Mouse (Mus musculus) kidney, postnatal 0 days (tissue): Measurements from ENCODE around the gene Acaa1b. TPM values are rescaled to one million over a fixed set of nuclear protein-coding genes. Genes with fewer than 3 reads are reported as not detected.

Experiments used
- ATAC-seq: fragments of 200-750 bp; cut with Nextera tagmentation; replicated peaks from 2 replicates; pipeline ENCODE4 v1.8.0; 2017; ENCODE audit warnings: low read depth, moderate number of reproducible peaks, moderate TSS enrichment, moderate library complexity; ENCODE audit not compliant: low FRiP score
- DNase-seq: peaks from one replicate; pipeline ENCODE4 v3.0.0-alpha.2; 2016; ENCODE audit warnings: low spot score
- H3K27ac ChIP-seq: fragments of 300-500 bp; sonication (generic); 2 replicates; pipeline ENCODE4 v1.5.1; 2014; ENCODE audit warnings: mild to moderate bottlenecking
- H3K27me3 ChIP-seq: fragments of 300-500 bp; sonication (generic); 2 replicates; pipeline ENCODE4 v1.6.1; 2014; ENCODE audit warnings: low read length, mixed read lengths; ENCODE audit not compliant: insufficient read depth
- H3K36me3 ChIP-seq: fragments of 300-500 bp; sonication (generic); 2 replicates; pipeline ENCODE4 v1.6.1; 2014; ENCODE audit warnings: low read length, mixed read lengths; ENCODE audit not compliant: insufficient read depth
- H3K4me1 ChIP-seq: fragments of 300-500 bp; sonication (generic); replicated peaks from 2 replicates; pipeline ENCODE4 v1.6.1; 2014; ENCODE audit warnings: antibody characterized with exemption, low read length, mixed read lengths; ENCODE audit not compliant: insufficient read depth
- H3K4me2 ChIP-seq: fragments of 300-500 bp; sonication (generic); 2 replicates; pipeline ENCODE4 v1.6.1; 2014; ENCODE audit warnings: mild to moderate bottlenecking, low read length, moderate library complexity, mixed read lengths
- H3K4me3 ChIP-seq: fragments of 300-500 bp; sonication (generic); replicated peaks from 2 replicates; pipeline ENCODE4 v1.5.1; 2014; ENCODE audit warnings: low read depth, low read length
- H3K9ac ChIP-seq: fragments of 300-500 bp; sonication (generic); 2 replicates; pipeline ENCODE4 v1.6.1; 2014; ENCODE audit warnings: low read depth, low read length
- H3K9me3 ChIP-seq: fragments of 300-500 bp; sonication (generic); replicated peaks from 2 replicates; pipeline ENCODE4 v1.6.1; 2016; ENCODE audit warnings: low read length, inconsistent platforms, mixed read lengths
- CTCF ChIP-seq: IDR thresholded peaks from 2 replicates; pipeline ENCODE4 v1.5.1; 2016; ENCODE audit warnings: antibody characterized with exemption, low read depth, mild to moderate bottlenecking, moderate library complexity
- WGBS: fragments of 180-500 bp; shearing (Covaris S2); extraction: QIAGEN DNeasy Blood & Tissue Kit; methylation state at CpG from one replicate; pipeline ENCODE4 v1.1.7; 2014; 5-methylcytosine and 5-hydroxymethylcytosine counted together
- polyA plus RNA-seq: library from polyadenylated mRNA; unstranded; fragments of >200 nt; fragmentation: Nextera tagmentation; extraction: Ambion mirVana; gene quantifications from 2 replicates; pipeline ENCODE4 v1.2.1, GENCODE M21; 2015

Gene Acaa1b
- polyA plus RNA-seq, result 72.8 and 79.8 TPM in 2 replicates

DNA sequence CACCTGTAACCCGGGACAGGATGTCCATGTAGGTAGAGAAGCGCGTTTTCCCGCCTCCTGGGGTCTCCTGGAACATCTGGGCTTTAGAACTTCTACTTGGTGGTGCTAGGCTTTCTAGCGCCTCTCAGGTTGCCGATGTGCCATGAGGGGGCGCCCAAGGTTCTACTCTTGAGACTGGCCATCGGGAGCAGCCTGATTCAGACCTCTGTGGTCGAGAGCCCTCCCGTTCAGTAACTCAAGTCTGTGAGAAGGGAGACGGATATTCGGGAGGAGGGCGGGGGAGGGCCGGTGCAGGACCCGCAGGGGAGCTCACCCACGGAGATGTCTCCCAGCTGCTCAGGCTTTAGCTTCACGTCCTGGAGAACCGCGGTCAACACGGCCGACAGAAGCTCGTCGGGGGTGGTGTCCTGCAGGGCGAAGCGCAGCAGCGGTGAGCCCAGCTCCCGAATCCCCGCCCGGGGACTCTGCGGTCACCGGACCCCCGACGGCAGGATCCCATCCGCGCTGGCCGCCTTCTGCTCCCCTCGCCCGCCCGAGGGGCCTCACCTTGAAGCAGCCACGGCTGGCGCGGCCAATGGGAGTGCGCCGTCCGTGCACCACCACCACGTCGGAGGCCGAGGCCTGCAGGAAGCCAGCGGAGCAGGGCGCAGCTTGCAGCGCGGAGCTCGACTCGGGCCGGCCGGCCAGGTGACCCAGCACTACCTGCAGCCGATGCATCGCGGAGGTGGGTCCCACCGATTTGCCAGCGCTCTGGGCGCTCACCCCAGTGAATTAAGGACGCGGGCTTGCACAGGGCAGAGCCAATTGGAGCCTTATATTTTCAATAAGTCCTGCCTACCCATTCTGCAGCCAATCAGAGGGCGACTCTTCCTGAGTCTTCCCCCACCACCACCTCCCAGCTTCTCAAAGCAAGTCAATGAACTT, at the start of gene Acaa1b:
TSS of gene Acaa1b (minus strand) at position 816 of the 924 bp plus-strand sequence.
- ATAC-seq, result peak; percentile 86
- peak; percentile 78 for TF ChIP-seq CTCF
- Histone ChIP-seq H3K27ac (peak within 1 kb of the TSS; percentile 54; the same call in 1 of the 2 replicates), H3K4me3 (peak within 1 kb of the TSS; percentile 41), H3K27me3 (no peaks in the 10 kb centered on the region), H3K4me1 (no peaks in the 10 kb centered on the region), H3K4me2 (peak within 1 kb of the TSS; percentile 71), H3K9me3 (no peaks in the 10 kb centered on the region), H3K36me3 (no peaks in the 10 kb centered on the region), H3K9ac (peak within 1 kb of the TSS; percentile 44; the same call in 1 of the 2 replicates)
- peak; percentile 96 for DNase-seq
- WGBS, result under 1% methylated on average over 60 of the region's 65 CpGs

DNA sequence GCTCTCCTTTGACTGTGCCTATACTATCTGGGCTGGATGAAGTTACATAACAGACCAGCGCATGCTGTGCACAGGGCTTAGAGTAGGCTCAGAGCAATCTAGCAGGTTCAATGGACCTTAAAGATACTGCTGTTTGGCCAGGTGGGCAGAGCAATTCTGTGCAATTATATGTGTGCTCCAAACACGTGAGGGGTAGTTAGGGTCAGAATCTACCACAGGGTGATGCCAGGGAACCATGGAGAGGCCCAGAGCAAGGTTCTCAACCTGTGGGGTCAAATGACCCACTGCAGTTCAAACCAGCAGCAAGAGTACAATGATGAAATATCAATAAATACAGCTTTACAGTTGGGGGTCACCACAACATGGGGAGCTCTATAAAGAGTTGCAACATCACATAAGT, 49.8 kb upstream of the Acaa1b start:
- no peaks in the 10 kb centered on the region for H3K4me1 ChIP-seq
- DNase-seq, result no peak
- ATAC-seq, result no peak
- H3K4me2 ChIP-seq, result no peak overlapping the region
- no peaks in the 10 kb centered on the region for H3K27me3 ChIP-seq
- H3K9ac ChIP-seq, result no peak overlapping the region
- H3K4me3 ChIP-seq, result no peak overlapping the region
- H3K9me3 ChIP-seq, result no peaks in the 10 kb centered on the region
- 66% methylated on average over 2 of the region's 2 CpGs for WGBS
- H3K36me3 ChIP-seq, result no peaks in the 10 kb centered on the region
- H3K27ac ChIP-seq, result no peak overlapping the region
- TF ChIP-seq CTCF, result no peak

DNA sequence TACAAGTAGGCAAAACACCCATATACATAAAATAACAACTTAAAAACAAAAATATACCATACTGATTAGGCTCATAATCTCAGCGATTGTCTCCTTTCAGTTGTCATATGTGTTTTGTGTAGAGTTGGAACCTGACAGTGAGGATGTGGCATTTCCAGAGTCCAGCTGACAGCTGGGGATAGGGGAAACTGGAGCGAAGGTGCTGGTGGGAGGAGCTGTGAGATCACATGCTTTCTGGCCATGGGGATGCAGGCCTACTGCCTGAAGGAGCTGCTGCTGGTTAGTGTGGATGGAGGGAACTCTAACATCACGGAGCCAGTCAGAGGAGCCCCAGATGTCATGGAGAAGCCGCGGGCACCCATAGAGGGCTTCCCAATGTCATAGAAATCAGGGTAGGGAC, 48.9 kb upstream of the Acaa1b start:
- no peaks in the 10 kb centered on the region for H3K36me3 ChIP-seq
- TF ChIP-seq CTCF, result no peak
- H3K27me3 ChIP-seq, result no peaks in the 10 kb centered on the region
- H3K9ac ChIP-seq, result no peak overlapping the region
- no peaks in the 10 kb centered on the region for H3K9me3 ChIP-seq
- DNase-seq (no peak), ATAC-seq (no peak)
- no peak overlapping the region for H3K27ac ChIP-seq
- H3K4me3 ChIP-seq, result no peak overlapping the region
- H3K4me1 ChIP-seq, result no peaks in the 10 kb centered on the region
- no peak overlapping the region for H3K4me2 ChIP-seq
- WGBS, result 89% methylated on average over 5 of the region's 5 CpGs

DNA sequence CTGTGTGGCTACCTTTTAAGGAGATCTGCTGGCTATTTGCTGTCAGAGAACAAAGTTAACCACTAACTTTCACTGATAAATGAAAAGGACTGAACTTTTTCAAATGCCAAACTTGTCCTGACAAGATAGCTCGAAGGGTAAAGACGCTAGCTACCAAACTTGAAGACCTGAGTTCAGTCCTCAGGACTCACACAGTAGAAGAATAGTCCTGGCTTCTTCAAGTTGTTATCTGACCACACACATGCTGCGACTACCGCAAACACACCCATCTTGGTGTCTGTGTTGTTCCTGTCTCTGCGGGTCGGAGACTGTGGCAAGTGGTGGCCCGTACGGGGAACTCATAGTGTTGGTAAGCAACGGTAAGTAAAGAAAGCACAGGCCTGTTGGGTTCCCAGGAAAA, 46.7 kb upstream of the Acaa1b start:
- Histone ChIP-seq H3K4me1 (peaks cover 2% of the 10 kb centered on the region; the same call in 1 of the 2 replicates), H3K9ac (no peak overlapping the region), H3K4me3 (no peak overlapping the region), H3K27me3 (no peaks in the 10 kb centered on the region), H3K4me2 (no peak overlapping the region), H3K36me3 (no peaks in the 10 kb centered on the region), H3K9me3 (no peaks in the 10 kb centered on the region), H3K27ac (no peak overlapping the region)
- no peak for DNase-seq
- no peak for TF ChIP-seq CTCF
- ATAC-seq, result no peak
- whole genome bisulfite sequencing, result 95% methylated on average over 9 of the region's 9 CpGs

DNA sequence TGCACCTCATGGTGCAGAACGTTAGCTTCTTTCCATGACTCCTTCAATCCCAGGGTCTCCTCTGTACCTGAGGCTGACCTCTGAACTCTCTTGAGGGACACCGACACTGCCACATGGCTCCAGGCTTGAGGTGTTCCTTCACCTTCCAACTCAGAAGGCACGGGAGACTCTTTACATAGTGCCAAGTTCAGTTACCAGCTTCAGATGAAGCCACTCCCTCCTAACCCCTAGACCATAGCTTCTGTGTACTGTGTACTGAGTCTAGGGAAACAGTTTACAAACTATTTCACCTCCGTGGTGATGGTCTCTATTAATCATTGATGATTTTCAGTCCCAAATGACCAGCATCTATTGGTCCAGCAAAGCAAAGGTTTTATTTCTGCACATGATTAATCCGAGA, 44.8 kb upstream of the Acaa1b start:
- no peaks in the 10 kb centered on the region for H3K27me3 ChIP-seq
- 77% methylated on average over 5 of the region's 5 CpGs for WGBS
- H3K4me3 ChIP-seq, result no peak overlapping the region
- TF ChIP-seq CTCF, result no peak
- H3K4me1 ChIP-seq, result peaks cover 4% of the 10 kb centered on the region; the same call in 1 of the 2 replicates
- H3K27ac ChIP-seq, result no peak overlapping the region
- H3K4me2 ChIP-seq, result 0 out of 2 replicates have a peak overlapping the region, but pooled peaks have one; percentile 16
- H3K9ac ChIP-seq, result no peak overlapping the region
- ATAC-seq (peak; percentile 65; the same call in 1 of the 2 replicates), DNase-seq (no peak)
- H3K9me3 ChIP-seq, result no peaks in the 10 kb centered on the region
- H3K36me3 ChIP-seq, result no peaks in the 10 kb centered on the region

DNA sequence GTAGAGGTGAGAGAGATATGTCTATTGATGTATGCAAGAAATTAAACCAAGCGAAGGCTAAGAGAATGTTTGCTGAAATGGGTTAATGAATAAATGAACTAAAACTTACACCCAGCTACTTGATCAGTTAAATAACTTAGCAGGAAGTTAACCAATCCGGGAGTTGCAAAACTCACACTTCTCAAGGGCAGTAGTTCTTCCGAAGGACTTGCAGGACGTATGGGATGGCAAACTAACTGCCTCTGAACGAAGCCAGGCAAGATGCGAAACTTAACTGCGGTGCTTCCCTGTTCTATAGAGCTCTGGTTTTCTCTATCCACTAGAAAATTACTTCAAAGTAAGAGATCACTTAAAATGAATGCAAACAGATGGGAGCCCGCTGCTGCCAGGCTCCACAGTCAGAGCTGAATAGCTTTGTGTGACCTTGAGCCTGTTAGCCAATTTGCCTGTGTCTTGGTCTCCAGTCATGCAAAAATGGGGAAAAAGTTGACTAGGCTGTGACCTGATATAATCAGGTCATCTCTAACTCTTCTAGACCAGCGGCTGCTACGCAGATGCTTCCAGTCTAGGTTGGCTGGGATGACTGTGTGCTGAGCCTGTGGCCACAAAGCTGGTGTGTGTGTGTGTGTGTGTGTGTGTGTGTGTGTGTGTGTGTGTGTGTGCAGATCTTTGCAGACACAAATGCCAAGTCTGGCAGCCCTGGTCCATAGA, 42.4 kb upstream of the Acaa1b start:
- Histone ChIP-seq H3K27ac (peak overlapping the region; percentile 72), H3K36me3 (no peaks in the 10 kb centered on the region), H3K9me3 (no peaks in the 10 kb centered on the region), H3K27me3 (no peaks in the 10 kb centered on the region), H3K4me3 (no peak overlapping the region), H3K4me1 (peaks cover 4% of the 10 kb centered on the region; the same call in 1 of the 2 replicates), H3K9ac (no peak overlapping the region), H3K4me2 (no peak overlapping the region)
- 61% methylated on average over 10 of the region's 10 CpGs for WGBS
- ATAC-seq (peak; percentile 36), DNase-seq (peak; percentile 26)
- TF ChIP-seq CTCF, result no peak
